Mouse (Mus musculus) olfactory bulb, adult 2 months (tissue): ENCODE measurements around the gene Mrpl50. TPM values are rescaled to one million over a fixed set of nuclear protein-coding genes. Genes with fewer than 3 reads are reported as not detected.

Experiments
- H3K27ac ChIP-seq: fragments of 200-500 bp; 2 replicates; pipeline ENCODE4 v1.5.1; 2012; ENCODE audit warnings: low read depth, low read length; ENCODE audit not compliant: insufficient read depth
- H3K4me1 ChIP-seq: fragments of 200-500 bp; 2 replicates; pipeline ENCODE4 v1.6.1; 2012; ENCODE audit warnings: low read length; ENCODE audit not compliant: control insufficient read depth, insufficient read depth
- H3K4me3 ChIP-seq: fragments of 200-500 bp; 2 replicates; pipeline ENCODE4 v1.5.1; 2012; ENCODE audit warnings: mild to moderate bottlenecking, low read depth, low read length, moderate library complexity; ENCODE audit not compliant: insufficient read depth
- CTCF ChIP-seq: fragments of 200-500 bp; IDR thresholded peaks from 2 replicates; pipeline ENCODE4 v1.5.1; 2012; ENCODE audit warnings: low read depth, mild to moderate bottlenecking, low read length, moderate library complexity; ENCODE audit not compliant: insufficient read depth
- POLR2A ChIP-seq: fragments of 200-500 bp; IDR thresholded peaks from 2 replicates; pipeline ENCODE4 v1.6.1; 2012; ENCODE audit warnings: mild to moderate bottlenecking, low read depth, low read length, moderate library complexity; ENCODE audit not compliant: insufficient read depth
- WGBS: fragments of 180-500 bp; shearing (Covaris S2); methylation state at CpG from one replicate; pipeline ENCODE4 v1.1.7; 2018; 5-methylcytosine and 5-hydroxymethylcytosine counted together
- polyA plus RNA-seq: library from polyadenylated mRNA; stranded (reverse); fragments of >200 nt; gene quantifications from 2 replicates; pipeline ENCODE4 v1.2.4, GENCODE M21; 2012; ENCODE audit warnings: low replicate concordance; ENCODE audit not compliant: missing spikeins, insufficient read depth, insufficient read length

Gene Mrpl50
- not detected in 2 replicates for polyA plus RNA-seq

DNA sequence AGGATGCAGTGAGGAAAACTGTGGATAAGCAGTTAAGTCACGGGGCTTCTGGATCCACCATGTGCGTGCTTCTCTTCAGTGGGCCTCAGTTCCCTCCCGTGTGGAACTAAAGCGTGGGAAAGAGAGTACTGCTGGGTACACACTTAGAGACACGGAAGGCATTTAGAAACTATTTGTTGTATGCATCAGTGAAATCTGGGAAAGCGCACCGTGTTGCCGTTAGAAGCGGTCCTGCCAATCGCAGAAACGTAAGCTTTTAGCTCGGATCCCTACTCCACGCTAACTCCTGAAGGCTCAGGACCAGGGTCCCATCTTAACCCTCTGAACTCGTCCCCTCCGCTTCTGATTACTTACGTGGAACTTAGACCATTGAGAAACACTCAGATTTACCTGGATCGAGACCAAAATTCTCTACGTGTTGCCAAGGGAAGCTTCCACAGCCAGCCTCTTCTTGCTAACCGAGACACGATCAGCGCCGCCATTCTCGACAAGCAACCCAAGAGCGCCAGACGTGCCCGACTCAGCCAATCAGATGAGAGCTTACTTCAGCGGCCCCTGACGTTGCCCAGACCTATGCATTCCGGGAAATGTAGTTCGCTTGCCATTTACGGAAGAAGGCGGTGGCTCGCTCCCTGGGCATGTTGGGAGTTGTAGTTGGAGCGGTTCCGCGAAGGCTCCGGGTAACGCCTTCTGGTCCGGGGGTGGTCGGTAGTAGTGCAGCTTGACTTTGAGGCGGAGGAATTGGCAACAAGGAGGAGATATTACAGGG, at the start of gene Mrpl50, which contains the start of gene Zfp189:
Gene Mrpl50 (minus strand): TSS at position 522 of the 769 bp plus-strand sequence.
Gene Zfp189 (plus strand): TSS at position 605 of the 769 bp plus-strand sequence.
- WGBS: under 1% methylated on average over 41 of the region's 41 CpGs
- TF ChIP-seq CTCF: no peak
- TF ChIP-seq POLR2A: peak; percentile 76

DNA sequence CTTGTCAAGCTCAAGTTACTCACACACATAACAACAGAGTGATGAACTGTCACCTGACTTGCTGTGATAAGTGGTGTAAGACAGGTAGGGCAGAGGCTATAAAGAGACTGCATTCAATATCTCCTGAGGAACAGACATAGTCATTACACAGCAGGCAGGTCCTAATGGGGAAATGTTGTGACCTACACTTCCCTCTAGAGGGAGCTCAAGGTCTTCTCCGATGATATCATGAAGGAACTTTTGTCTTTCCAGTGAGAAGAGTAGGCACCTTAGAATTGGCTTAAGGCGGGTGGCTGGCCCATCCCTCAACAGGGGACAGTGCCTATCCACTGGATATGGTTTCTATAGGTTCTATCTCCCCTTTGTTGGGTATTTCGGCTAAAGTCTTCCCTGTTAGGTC, 46.7 kb upstream of the Mrpl50 start:
- H3K27ac ChIP-seq: no peak overlapping the region
- H3K4me1 ChIP-seq: no peaks in the 10 kb centered on the region
- WGBS: 18% methylated on average over 3 of the region's 3 CpGs
- no peak overlapping the region for H3K4me3 ChIP-seq
- TF ChIP-seq POLR2A (no peak), CTCF (no peak)

More for the DNA sequence above, at the start of gene Mrpl50, which contains the start of gene Zfp189:
- Histone ChIP-seq H3K27ac (0 out of 2 replicates have a peak within 1 kb of the TSS, but pooled peaks have one; percentile 32), H3K4me3 (peak within 1 kb of the TSS; percentile 61), H3K4me1 (peaks cover 9% of the 10 kb centered on the region)

DNA sequence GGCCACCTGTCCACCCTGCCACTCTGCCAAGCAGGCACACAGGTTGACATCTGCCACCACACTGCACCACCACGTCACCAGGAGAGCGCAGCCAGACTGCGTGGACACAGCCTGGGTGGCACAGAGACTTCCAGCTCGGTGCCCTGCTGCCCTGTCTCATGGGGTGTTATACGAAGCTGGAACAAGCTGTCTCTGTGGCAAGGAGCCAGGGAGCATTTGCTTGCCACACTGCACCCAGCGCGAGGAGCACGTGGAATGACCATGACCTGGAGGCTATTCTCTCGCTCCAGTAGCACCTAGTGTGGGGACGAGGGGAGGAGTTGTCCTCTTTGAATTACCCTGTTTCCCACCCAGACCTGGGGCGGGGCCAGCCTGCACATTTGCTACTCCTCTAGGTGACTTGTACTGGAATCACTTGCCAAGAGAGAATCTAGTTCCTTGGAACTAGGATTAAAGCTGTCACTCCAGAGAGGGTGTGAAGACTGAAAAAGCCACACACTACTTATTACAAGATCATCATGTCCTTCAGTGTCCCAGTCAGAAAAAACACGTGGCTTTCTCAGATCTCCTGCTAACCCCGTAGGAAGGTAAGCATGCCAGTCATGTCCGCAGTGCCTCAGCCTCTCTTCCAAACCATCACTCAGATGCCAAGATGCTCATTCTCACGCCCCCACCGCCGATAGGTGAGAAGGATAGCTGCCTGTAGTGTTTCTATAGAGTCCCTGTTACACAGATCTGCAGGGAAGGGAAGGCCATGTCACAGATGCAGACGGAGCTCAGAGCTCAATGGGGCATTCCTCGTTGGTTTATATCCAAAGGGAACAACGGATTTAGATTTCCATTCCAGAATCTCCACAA, 39.3 kb upstream of the Mrpl50 start:
- no peak overlapping the region for H3K27ac ChIP-seq
- TF ChIP-seq POLR2A (no peak), CTCF (no peak)

DNA sequence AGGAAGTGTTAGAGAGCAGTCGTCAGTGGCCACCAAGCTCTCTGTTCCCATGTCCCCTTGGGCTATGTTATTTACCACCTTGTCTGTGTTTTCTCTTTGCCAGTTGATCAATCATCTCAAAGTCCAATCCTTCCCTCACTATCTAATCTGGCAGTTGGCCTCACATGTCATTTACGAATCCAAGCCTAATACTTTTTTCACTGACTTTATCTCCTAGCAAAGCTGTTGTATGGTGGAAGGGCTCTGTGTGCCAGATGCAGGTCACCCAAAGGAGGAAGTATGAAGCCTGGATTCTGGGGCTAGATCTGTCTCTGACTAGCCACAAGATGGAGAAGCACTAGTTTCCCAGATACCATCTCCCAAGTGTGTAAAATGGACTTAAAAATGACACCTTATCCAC, 37.3 kb upstream of the Mrpl50 start:
- H3K27ac ChIP-seq: no peak overlapping the region
- H3K4me3 ChIP-seq: no peak overlapping the region
- 89% methylated on average over 2 of the region's 2 CpGs for WGBS
- no peak for TF ChIP-seq POLR2A
- TF ChIP-seq CTCF: no peak
- H3K4me1 ChIP-seq: peaks cover 5% of the 10 kb centered on the region

More for the DNA sequence above, 39.3 kb upstream of the Mrpl50 start:
- WGBS: 56% methylated on average over 20 of the region's 20 CpGs
- Histone ChIP-seq H3K4me1 (peaks cover 5% of the 10 kb centered on the region), H3K4me3 (no peak overlapping the region)

DNA sequence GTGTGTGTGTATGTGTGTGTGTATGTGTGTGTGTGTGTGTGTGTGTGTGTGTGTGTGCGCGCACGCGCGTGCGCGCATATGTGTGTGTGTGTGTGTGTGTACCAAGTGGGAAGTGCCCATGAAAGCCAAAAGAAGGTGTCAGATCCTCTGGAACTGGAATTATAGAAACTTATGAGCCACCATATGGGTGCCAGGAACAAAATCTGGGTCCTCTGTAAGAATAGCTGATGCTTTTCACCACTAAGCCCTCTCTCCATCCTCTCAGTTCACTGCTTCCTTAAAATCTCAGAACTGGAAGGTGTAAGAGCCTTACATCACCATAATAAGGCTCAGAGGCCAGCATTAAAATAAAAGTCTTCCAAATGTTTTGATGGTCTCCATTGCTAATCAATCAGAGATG, 36.5 kb upstream of the Mrpl50 start:
- Histone ChIP-seq H3K4me1 (peaks cover 5% of the 10 kb centered on the region), H3K4me3 (no peak overlapping the region), H3K27ac (no peak overlapping the region)
- WGBS: 96% methylated on average over 7 of the region's 7 CpGs
- TF ChIP-seq CTCF (no peak), POLR2A (no peak)

DNA sequence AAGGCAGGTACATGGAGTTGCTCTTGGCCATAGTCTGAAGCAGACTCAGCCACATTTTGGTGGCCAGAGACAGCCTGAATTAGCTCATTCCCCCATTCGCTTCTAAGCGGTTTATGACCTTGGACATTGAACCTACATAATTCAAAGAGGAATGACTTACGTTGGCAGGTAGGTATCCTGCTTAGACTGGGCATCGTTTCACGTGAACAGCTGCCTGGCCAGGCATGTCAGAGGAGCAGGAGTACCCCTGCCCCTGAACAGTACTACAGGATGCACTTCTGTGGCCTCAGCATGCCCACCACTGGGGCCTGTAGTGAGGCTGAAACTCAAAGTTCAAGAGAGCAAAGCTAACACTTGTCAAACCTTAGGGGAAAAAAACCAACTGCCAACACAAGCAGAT, 32.5 kb upstream of the Mrpl50 start:
- no peak overlapping the region for H3K27ac ChIP-seq
- 95% methylated on average over 5 of the region's 5 CpGs for WGBS
- no peaks in the 10 kb centered on the region for H3K4me1 ChIP-seq
- H3K4me3 ChIP-seq: no peak overlapping the region
- TF ChIP-seq POLR2A (no peak), CTCF (no peak)

DNA sequence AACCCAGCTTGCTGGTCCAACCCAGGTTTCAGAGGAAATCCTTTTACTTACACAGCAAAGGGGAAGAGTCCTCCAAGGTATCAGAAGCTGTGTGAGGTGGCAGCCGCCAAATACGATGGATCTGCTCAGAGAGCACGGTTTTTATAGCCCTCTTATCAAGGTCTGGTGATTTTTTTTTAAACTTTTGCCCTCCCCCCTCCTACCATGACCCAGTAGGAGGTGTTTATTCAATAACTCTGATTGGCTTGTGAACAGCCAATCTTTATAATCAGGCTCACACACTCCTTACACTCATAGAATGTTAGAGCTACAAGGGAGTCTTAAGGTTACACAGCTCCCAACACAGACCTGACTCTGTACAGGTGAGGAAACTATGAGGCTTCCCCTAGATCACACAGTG, 28.5 kb upstream of the Mrpl50 start, which contains the start of gene Aldob:
Gene Aldob (minus strand): TSS at position 164 of the 400 bp plus-strand sequence.
- 70% methylated on average over 3 of the region's 3 CpGs for WGBS
- TF ChIP-seq POLR2A: no peak
- no peak for TF ChIP-seq CTCF
- H3K27ac ChIP-seq: no peak within 1 kb of the TSS

DNA sequence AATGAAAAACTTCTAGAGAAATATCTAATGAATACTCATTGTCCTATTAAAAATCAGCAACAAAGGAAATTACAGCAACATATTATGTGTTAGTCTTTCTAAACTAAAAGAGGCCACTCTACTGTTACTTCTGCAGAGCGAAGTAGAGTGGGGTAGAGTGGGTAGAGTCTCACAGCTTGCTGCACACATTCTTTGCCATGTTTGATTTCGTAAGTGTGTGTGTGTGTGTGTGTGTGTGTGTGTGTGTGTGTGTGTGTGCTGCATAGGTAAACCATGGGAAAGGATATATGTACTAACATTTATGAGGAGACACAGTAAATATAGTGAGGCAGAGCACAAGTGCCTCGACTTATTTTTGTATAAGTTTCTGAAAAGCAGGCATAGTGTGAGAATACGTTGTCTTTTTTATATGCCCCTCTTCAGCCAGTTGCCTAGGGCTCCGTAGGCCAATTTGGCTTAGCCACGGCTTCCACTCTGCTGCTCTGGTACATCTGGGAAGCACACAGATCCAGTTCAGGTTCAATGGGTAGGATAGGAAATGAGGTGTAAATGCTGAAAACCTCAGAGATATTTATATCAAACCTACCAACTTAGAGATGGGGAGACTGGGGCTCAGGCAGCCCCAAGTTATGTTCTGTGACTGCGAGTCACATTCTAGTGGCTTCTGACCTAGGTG, 26.8 kb upstream of the Mrpl50 start:
- no peak for TF ChIP-seq POLR2A
- no peak for TF ChIP-seq CTCF
- Histone ChIP-seq H3K27ac (no peak overlapping the region), H3K4me3 (no peak overlapping the region), H3K4me1 (no peaks in the 10 kb centered on the region)
- 85% methylated on average over 7 of the region's 7 CpGs for WGBS

More for the DNA sequence above, 28.5 kb upstream of the Mrpl50 start, which contains the start of gene Aldob:
- Histone ChIP-seq H3K4me1 (no peaks in the 10 kb centered on the region), H3K4me3 (no peak within 1 kb of the TSS)
